Mouse (Mus musculus) spleen, postnatal 4 days (tissue): Measurements from ENCODE around the gene Zscan2.
A peak's percentile ranks its signal among the peaks of the same experiment; 100 is the strongest.

Source experiments
- DNase-seq, 2 experiments: peaks; one replicate each; pipeline ENCODE4 v3.0.0; 2022; ENCODE audit warnings: low spot score in 2 of 2

The Zscan2 gene

DNA sequence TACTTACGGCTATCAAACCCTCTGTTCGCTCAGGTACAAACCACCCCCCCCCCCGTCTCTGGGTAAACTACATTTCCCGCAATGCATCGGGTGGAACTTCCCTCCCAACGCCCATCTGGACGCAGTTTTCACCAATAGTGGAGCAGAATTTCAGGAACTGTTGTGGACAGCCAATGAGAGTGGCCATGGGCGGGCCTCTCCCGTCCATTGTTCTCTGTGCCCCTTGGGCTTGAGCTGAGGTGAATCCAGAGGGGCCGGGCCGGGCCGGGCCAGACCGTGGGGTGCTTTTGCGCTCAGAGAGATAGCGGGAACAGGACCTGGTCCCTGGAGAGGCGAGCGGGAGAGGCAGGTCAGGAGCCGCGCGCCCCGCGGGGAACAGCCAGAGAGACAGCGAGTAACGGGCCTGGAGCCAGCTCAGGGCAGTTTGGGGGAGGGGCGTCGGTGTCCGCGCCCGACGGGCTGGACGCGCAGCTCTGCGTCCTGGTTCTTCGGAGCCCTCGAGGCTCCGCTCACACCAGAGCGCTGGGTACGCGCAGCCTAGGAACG lies at the start of gene Zscan2:
Gene Zscan2, plus strand, starts transcription at position 192 of the 546 bp plus-strand sequence.
- DNase-seq = peak; percentile 79 to 86

DNA sequence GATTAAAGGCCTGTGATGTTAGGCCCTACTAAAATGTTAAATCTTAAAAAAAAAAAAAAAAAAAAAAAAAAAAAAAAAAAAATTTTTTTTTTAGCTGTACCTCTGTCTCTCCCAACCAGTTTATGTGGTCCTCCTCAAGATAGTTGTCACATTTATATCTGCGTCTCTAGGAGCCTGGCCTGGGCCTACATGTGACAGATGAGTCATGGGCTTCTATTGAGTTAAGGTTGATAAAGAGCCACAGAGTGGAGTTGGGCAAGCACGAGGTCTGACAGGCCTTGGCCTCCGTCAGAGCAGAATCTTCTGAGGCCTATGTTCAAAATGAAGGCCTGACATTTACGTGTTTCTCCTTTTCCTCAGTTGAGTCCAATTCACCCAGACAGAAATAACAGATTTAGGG lies 47.3 kb upstream of the Zscan2 start:
- DNase-seq = no peak

DNA sequence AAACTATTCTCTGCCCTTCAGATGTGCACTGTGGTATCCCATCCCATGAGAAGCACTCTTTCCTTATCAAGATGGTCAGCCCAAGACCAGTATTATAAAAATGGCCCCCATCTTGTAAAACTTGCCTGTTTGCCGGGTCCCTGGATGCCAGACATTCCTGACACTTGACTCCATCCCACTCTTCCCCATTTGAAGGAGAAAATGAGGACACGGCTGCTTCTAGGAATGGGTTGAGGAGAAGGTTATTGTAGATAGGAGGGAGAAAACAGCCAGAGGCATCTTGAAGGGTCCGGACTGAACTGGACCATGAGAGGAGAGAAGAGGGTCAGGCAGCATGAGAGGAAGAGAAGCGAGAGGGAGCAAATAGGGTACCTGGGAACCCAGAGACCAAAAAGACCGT lies 44.1 kb upstream of the Zscan2 start:
- DNase-seq = no peak

DNA sequence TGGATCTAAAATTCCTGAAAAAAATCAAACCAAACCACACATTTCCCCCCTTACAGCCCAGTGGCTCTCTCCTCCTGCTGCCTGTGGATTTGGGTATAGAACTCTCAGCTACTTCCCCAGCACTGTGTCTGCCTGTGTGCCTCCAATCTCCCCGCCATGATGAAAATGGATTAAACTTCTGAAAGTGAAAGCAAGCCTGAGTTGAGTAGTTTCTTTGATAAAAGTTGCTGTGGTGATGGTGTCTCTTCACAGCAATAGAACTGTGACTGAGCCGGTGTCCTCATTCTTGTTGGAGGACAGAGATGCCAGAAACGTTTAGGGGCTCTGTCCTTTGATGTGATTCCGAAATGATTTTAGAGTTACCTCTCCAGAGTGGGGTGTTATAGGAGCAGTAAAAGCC lies 39.9 kb upstream of the Zscan2 start:
- DNase-seq = no peak

DNA sequence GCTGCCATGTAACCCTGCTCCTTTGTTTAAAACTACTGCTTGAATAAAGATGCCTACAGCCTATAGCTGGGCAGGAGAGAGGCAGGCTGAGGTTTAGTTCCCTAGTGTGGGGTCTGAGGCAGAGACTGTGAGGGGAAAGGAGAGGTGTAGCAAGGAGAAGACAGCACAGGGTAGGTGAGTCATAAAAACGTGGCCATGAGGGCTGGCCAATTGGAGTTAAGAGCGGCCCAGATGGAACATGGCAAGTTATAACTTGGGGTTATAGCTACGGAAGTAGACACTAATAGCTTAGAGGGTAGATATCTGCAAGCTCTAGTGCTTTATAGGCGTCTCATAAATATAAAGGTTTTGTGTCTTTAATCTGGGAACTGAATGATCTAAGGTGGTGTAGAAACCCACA lies 37.5 kb upstream of the Zscan2 start:
- DNase-seq = no peak

DNA sequence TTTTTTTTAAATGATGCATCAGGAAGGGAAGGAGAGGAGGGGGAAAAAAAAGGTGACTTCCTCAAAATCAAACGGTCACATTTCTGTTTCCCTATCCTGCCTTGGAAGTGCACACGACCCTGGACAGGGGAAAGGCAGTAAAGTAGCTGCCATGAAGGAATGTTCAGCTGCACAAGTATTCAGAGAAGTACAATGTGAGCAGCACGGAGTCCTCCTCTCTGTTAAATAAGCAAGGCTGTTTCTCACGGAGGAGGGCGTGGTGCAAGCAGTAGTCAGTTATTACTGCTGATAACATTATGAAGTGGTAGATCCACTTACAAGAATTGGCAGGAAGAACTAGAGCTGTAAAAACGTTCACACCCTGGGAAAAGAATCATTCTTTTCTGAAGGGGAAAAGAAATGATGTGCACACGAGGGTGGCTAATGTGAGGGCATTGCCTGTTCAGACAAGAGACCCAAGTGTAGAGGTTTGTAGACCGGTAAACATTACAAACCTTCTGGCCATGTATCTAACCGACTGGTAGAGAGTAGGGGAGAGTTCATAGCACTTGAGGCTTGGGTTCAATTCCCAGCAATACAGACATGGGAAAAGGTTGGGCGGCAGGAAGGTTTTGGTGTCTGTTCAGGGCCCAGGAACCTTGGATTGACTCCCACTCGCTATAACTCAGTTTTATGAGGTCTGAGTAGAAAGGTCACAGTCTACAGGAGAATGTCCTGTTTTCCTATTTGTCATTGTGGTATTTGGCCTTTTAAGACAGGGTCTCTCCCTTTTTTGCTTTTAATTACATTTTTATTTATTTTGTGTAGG lies 36.6 kb upstream of the Zscan2 start:
- no peak for DNase-seq

DNA sequence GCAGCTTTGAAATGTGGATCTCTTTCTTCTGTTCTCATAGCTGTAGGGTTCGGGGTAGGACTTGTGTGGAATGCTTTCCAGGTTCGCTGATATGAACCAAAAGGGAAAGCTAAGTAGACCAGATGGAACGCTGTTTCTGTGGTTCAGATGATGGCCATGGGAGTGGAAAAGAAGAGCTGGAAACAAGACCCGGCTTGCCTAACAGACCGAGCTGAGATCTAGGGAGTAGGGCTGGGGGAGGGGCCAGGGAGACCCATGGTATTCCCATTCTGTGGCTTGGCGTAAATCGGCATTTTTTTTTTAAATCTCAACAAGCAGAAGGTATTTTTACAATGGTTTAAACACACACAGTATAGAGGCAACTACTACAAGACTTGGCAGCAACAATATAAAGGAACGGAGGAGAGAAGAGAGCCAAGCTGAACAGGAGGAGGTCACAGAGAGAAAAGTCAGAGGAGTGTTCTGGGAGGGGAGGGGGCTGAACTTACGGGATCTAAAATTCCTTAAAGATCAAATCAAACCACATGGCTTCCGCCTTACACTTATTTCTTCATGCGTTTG lies 34.8 kb upstream of the Zscan2 start, which contains the start of gene Iqgap1:
Gene Iqgap1, minus strand, starts transcription at position 132 of the 561 bp plus-strand sequence.
- DNase-seq = no peak

DNA sequence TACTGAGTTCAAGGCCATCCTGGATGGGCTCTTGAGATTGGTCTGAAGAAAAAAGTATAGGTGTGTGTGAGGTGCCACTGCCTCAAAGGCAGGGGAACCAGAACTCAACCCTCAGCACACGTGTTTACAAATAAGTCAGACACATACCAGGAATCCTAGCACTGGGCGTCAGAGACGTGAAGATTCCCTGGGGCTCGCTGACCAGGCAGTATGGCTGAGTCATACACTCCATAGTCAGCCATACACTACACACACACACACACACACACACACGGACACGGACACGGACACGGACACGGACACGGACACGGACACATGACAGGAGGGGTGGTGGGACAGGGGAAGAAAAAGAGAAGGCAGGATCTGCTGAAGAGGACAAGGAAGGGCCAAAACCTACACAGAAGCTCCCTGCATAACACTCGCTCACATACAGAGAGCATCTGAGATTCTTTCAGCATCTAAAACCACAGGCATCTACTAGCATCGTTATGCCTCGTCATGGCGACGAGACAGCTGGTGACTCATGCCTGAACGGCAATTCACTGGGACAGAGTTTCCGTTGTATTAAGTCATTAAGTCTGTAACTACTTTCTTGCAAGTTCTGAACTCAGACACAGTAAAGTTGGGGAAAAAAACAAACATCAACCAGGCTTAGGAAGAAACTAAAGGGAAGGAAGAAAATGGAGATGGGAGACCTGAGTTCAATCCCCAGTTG lies 32.4 kb upstream of the Zscan2 start:
- no peak for DNase-seq

DNA sequence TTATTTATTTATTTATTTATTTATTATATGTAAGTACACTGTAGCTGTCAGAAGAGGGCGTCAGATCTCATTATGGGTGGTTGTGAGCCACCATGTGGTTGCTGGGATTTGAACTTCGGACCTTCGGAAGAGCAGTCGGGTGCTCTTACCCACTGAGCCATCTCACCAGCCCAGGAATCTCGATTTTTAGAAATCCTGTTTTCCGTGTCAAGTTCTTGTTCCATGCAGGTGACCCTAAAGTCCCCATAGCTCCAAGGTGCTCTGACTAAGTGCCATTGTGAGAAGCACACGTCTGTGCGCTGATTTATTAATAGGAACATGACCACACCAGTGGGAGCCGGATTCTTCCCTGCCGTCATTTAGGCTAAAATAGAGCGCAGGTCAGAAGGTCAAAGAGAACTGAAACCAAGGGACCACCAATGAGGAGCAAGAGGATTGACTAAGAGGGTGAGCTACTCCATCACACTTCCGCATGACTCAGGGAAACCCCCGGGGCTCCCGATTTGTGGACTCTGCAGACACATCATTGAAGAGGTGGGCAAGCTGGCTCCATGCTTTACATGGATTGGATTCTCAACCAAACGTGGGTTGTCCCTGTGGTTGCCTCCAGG lies 30.4 kb upstream of the Zscan2 start:
- DNase-seq = peak in 1 of 2 experiments; percentile 17

DNA sequence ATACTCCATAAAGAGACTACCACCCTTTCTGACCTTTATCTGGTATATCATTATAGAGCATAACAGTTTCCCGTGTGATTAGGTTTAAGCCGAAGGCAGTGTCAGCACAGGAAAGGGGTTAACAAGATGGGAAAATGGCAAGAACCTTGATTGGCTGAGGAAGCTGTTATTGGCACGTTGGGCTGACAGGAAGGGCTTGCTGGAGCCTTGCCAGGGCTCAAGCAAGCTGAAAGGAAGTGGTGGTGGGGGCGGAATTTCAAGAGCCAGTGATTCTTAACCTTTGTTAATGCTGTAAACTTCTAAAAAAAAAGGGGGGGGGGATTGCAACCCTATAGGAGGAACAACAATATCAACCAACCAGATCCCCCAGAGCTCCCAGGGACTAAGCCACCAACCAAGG lies 28.5 kb upstream of the Zscan2 start:
- DNase-seq = peak in 1 of 2 experiments; percentile 44

DNA sequence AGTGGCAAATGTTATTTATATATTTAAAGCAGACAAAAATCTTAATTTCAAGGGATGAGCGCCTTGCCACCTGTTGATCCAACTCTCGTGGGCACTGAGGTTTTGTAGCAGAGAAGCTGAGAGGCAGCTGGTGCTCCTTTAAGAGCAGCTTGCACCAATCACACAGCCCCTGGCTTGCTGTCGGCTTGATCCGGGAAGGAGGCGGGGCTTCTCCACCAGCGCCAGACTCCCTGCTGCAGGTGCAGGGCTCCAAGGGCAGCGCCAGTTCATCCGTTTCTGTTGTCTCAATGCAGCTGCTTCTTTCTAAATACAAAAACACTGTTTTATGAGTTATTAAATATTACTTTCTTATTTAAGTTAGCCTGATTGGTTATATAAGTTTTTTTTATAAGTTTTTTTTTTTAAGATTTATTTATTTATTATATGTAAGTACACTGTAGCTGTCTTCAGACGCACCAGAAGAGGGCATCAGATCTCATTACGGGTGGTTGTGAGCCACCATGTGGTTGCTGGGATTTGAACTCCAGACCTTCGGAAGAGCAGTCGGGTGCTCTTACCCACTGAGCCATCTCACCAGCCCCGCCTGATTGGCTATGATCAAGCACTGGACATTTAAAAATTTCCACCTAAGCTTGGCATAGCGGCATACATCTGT lies 27.6 kb upstream of the Zscan2 start:
- peak in 1 of 2 experiments; percentile 51 for DNase-seq

DNA sequence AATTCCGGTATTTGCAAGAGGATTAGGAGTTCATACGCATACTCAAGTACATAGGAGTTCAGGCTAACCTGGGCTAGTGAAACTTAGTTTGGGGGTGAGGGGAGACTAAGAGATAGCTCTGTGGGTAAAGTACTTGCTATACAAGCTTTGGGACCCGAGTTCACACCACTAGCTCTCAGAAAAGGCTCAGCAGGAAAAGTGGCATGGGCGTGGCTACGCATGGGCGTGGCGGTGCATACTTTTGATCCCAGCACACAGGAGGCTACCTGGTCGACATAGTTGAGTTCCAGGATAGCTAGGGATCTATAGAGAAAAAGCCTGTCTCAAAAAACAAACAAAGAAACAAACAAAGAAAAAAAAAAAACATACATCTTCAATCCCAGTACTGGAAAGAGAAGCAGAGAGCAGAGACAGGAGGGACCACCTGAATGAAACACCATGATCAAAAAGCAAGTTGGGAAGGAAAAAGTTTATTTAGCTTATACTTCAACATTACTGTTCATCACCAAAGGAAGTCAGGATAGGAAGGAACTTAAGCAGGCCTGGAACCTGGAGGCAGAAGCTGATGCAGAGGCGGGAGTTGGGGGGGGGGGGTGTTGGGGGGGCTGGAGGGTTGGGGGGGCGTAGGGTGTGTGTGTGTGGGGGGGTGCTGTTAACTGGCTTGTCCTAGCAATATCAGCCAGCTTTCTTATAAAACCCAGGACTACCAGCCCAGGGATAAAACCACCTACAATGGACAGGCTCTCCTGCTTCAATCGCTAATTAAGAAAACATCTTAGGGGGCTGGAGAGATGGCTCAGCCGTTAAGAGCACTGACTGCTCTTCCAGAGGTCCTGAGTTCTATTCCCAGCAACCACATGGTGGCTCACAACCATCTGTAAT lies 26.8 kb upstream of the Zscan2 start:
- DNase-seq = no peak

DNA sequence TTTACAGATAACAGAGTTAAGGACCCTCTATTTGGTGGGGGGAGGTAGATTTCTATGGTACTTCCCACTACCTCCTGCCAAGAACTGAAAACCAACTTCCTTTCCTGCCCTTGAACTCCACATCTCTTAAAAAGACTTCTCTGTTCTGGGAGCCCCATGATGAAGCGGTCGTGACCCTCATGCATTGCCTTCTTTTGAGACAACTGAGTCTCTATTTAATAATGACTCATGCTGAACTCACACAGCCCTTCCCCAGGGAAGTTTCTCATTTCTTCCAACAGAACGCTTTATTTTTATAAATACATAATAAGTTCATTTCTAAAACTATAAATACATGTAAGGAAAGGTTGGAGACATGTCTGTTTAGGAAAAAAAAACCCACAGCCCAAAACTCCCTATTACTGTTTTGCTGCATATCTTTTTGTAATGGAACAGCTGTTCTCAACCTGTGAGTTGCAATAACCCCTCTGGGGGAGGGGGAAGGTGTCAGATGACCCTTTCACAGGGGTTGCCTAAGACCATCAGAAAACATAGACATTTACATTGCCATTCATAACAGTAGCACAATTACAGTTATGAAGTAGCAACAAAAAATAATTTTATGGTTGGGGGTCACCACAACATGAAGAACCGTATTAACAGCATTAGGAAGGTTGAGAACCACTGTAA lies 24.6 kb upstream of the Zscan2 start:
- DNase-seq = no peak

DNA sequence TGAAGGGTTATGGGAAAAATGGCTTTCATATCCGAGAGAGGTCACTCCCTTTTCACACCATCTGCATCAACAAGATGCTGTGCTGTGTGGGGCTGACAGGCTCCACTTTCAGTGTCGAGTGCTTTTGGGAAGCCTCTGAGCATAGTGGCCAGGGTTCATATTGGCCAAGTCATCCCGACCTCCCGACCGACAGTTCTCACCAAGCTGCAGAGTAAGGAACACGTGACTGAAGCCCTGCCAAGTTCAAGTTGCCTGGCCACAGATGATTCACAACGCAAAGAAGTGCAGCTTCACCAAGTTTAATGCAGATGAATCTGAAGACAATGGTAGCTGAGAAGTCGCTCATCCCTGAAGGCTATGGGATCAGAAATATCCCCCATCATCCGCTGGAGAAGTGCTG lies 23.0 kb upstream of the Zscan2 start:
- DNase-seq = no peak

DNA sequence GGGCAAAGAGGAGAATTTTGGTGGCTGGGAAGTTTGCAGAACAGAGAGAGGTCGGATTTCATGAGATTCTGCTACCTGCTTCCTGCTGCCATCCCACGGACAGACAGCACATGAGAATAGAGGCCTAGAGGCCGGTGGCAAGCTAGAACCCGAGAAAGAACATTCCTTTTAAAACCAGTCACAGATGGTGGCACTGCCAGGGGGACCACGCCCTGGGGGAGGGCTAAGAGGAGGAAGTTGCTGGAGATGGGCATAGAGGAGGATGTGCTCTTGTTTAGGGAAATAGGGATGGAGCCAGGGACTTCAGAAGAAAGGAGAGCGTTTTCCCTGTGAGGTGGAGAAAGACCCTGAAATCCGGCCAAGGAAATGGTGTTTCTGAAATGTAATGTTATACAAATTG lies 22.5 kb upstream of the Zscan2 start:
- no peak for DNase-seq

DNA sequence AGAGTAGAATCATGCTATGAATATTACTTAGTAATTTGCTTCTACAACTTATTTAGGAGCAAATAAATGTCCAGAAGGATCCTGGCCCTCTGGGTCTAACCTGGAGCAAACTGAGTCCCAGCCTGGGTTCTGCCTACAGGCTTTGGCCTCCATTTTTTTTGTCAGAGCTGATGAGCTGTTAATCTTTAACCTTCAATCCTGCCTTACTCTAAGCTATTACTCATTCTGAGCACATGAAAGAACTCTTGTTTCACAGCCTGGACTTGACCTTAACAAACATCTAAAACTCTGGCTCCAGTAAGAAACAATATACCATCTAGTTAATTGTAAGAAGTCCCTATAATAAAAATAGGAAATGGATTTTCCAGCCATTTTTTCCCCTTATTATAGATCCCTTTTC lies 21.0 kb upstream of the Zscan2 start:
- DNase-seq = no peak

DNA sequence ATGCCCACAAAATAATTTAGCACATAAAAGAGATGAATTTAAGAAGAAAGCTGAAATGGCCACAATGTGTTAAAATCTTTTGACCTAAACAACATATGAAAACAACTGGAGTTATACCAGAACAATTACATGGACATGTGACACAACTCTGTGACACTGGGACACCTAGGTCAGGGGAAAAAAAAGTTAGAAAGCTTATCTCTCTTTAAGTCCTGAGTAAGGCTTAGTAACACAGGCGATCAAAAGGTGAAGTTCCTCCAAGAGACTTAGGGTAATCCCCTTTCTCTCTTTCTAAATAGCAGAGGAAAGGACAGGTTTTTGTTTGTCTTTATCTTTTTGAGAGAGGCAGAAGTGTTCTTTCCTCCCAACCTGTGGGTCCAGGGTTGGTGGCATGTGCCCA lies 20.5 kb upstream of the Zscan2 start:
- no peak for DNase-seq

DNA sequence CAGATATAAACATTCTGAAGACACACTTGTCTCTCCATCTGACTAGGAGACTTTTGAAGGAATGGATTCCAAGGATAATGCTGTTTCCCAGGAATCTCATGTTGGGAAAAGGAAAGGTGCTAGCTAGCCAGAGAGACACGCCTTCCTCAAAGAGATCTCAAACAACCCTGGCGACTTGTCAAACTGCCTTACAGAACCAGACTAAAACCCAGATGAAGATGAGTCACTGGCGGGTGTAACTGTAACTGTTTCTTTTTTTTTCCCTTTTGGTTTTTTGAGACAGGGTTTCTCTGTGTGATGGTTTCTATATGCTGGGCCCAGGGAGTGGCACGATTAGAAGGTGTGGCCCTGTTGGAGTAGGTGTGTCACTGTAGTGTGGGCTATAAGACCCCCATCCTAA lies 19.8 kb upstream of the Zscan2 start:
- DNase-seq = no peak

DNA sequence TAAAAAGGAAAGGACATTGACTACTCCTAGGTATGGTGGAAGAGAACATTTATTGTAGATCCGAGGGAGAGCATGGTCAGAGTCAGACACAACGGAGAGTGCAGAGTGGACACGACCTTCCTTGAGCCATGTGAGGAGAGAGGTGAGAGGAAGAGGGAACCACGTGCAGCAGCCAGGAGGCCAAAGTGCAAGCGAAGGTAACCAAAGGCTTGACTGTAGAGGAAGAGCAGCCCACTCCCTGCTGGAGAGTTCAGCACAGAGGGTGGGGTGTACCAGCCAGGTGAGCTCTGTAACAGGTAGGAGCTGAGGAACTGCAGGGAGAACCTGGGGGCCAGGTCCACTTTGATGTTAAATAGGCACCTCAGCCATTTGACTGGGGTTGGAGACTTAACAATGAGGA lies 18.6 kb upstream of the Zscan2 start:
- DNase-seq = no peak

DNA sequence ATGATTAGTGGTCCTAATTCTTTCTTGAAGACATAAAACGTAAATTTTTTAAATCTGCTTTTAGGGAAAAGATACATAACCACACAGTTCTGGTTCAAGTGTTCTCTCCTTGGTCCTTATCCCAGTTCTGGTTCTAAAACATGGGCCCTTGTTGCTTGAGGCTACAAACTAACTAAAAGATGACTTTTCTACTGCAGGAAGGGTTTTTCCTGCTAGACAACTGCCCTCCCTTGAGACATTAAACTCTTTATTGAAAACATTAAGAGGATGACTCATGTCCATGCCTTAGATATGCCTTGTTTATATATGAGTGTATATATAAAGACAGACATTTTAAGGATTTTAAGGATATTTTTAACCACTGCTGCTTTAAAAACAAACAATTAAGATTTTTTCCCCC lies 17.5 kb upstream of the Zscan2 start:
- no peak for DNase-seq
